Mouse (Mus musculus): ENCODE data around the gene Dtx4. TPM values are rescaled to one million over a fixed set of nuclear protein-coding genes. Genes with fewer than 3 reads are reported as not detected.

Gene Dtx4
- polyA plus RNA-seq, 1 experiment = 5.0 TPM

- H3ac ChIP-seq (ENCODE audit: control insufficient read depth, insufficient read length, low read depth) = no peak overlapping the region
- no peak for TF ChIP-seq MYOG (IDR thresholded peaks at IDR 0.05; ENCODE audit: control insufficient read depth, extremely low read depth, insufficient read length)
- no peak for TF ChIP-seq CTCF (IDR thresholded peaks at IDR 0.05; ENCODE audit: control insufficient read depth, insufficient read depth, insufficient read length)
- peak; percentile 20 for TF ChIP-seq CEBPB (IDR thresholded peaks at IDR 0.05; ENCODE audit: low read depth)
- H3K4me3 ChIP-seq (ENCODE audit: insufficient read depth, poor library complexity, severe bottlenecking) = no peak overlapping the region
- H3K36me3 ChIP-seq (ENCODE audit: control insufficient read depth, insufficient read depth) = no peaks in the 10 kb centered on the region
- no peaks in the 10 kb centered on the region for H3K79me2 ChIP-seq (ENCODE audit: control insufficient read depth, insufficient read depth)
- no peaks in the 10 kb centered on the region for H3K27me3 ChIP-seq (ENCODE audit: control insufficient read depth, insufficient read depth, insufficient read length)
- no peaks in the 10 kb centered on the region for H3K79me3 ChIP-seq (ENCODE audit: low read depth)
Measured at GRCm38 (mm10) chr19:12463722-12464035, 37.6 kb downstream of the Dtx4 start.

GRCm38 (mm10) chr19:12462851-12463721 lies 38.2 kb downstream of the Dtx4 start:
- TF ChIP-seq CEBPB (IDR thresholded peaks at IDR 0.05; ENCODE audit: low read depth) (no peak), MYOD1 (IDR thresholded peaks at IDR 0.05; ENCODE audit: control insufficient read depth, insufficient read length, low read depth) (no peak), MAX (IDR thresholded peaks at IDR 0.05) (no peak), MYOG (IDR thresholded peaks at IDR 0.05; ENCODE audit: control insufficient read depth, extremely low read depth, insufficient read length) (no peak), CTCF (IDR thresholded peaks at IDR 0.05; ENCODE audit: control insufficient read depth, insufficient read depth, insufficient read length) (no peak), USF1 (IDR thresholded peaks at IDR 0.05; ENCODE audit: low read depth) (no peak), FOSL1 (IDR thresholded peaks at IDR 0.05; ENCODE audit: insufficient read depth, low read length, poor library complexity, severe bottlenecking) (no peak)
- Histone ChIP-seq H3K36me3 (ENCODE audit: control insufficient read depth, insufficient read depth) (no peaks in the 10 kb centered on the region), H3K27me3 (ENCODE audit: control insufficient read depth, insufficient read depth, insufficient read length) (no peaks in the 10 kb centered on the region), H3ac (ENCODE audit: control insufficient read depth, insufficient read length, low read depth) (no peak overlapping the region), H3K79me3 (ENCODE audit: low read depth) (no peaks in the 10 kb centered on the region), H3K4me3 (ENCODE audit: insufficient read depth, poor library complexity, severe bottlenecking) (no peak overlapping the region), H3K79me2 (ENCODE audit: control insufficient read depth, insufficient read depth) (no peaks in the 10 kb centered on the region)

- Histone ChIP-seq H3ac (ENCODE audit: control insufficient read depth, insufficient read length, low read depth) (no peak within 1 kb of the TSS), H3K4me3 (ENCODE audit: insufficient read depth, poor library complexity, severe bottlenecking) (no peak within 1 kb of the TSS), H3K79me2 (ENCODE audit: control insufficient read depth, insufficient read depth) (no peaks in the 10 kb centered on the region), H3K36me3 (ENCODE audit: control insufficient read depth, insufficient read depth) (no peaks in the 10 kb centered on the region), H3K79me3 (ENCODE audit: low read depth) (no peaks in the 10 kb centered on the region), H3K27me3 (ENCODE audit: control insufficient read depth, insufficient read depth, insufficient read length) (no peaks in the 10 kb centered on the region)
- TF ChIP-seq FOSL1 (IDR thresholded peaks at IDR 0.05; ENCODE audit: insufficient read depth, low read length, poor library complexity, severe bottlenecking) (no peak), CEBPB (IDR thresholded peaks at IDR 0.05; ENCODE audit: low read depth) (no peak), MAX (IDR thresholded peaks at IDR 0.05) (no peak), USF1 (IDR thresholded peaks at IDR 0.05; ENCODE audit: low read depth) (no peak), MYOD1 (IDR thresholded peaks at IDR 0.05; ENCODE audit: control insufficient read depth, insufficient read length, low read depth) (no peak)
Measured at GRCm38 (mm10) chr19:12460282-12461249, 40.7 kb downstream of the Dtx4 start, which contains the start of gene Mpeg1. Gene Mpeg1, plus strand, starts transcription at chr19:12460779.

GRCm38 (mm10) chr19:12459516-12459915 lies 41.7 kb downstream of the Dtx4 start:
- H3K4me3 ChIP-seq (ENCODE audit: insufficient read depth, poor library complexity, severe bottlenecking) = no peak overlapping the region
- H3ac ChIP-seq (ENCODE audit: control insufficient read depth, insufficient read length, low read depth) = no peak overlapping the region
- H3K79me3 ChIP-seq (ENCODE audit: low read depth) = no peaks in the 10 kb centered on the region
- no peaks in the 10 kb centered on the region for H3K79me2 ChIP-seq (ENCODE audit: control insufficient read depth, insufficient read depth)
- no peak for TF ChIP-seq MYOG (IDR thresholded peaks at IDR 0.05; ENCODE audit: control insufficient read depth, extremely low read depth, insufficient read length)
- no peak for TF ChIP-seq CTCF (IDR thresholded peaks at IDR 0.05; ENCODE audit: control insufficient read depth, insufficient read depth, insufficient read length)
- no peak for TF ChIP-seq FOSL1 (IDR thresholded peaks at IDR 0.05; ENCODE audit: insufficient read depth, low read length, poor library complexity, severe bottlenecking)
- no peak for TF ChIP-seq CEBPB (IDR thresholded peaks at IDR 0.05; ENCODE audit: low read depth)
- no peak for TF ChIP-seq MAX (IDR thresholded peaks at IDR 0.05)
- no peak for TF ChIP-seq MYOD1 (IDR thresholded peaks at IDR 0.05; ENCODE audit: control insufficient read depth, insufficient read length, low read depth)
- no peak for TF ChIP-seq USF1 (IDR thresholded peaks at IDR 0.05; ENCODE audit: low read depth)
- no peaks in the 10 kb centered on the region for H3K27me3 ChIP-seq (ENCODE audit: control insufficient read depth, insufficient read depth, insufficient read length)
- no peaks in the 10 kb centered on the region for H3K36me3 ChIP-seq (ENCODE audit: control insufficient read depth, insufficient read depth)

- Histone ChIP-seq H3K4me3 (ENCODE audit: insufficient read depth, poor library complexity, severe bottlenecking) (no peak overlapping the region), H3K79me3 (ENCODE audit: low read depth) (no peaks in the 10 kb centered on the region), H3K36me3 (ENCODE audit: control insufficient read depth, insufficient read depth) (no peaks in the 10 kb centered on the region), H3K27me3 (ENCODE audit: control insufficient read depth, insufficient read depth, insufficient read length) (no peaks in the 10 kb centered on the region), H3K79me2 (ENCODE audit: control insufficient read depth, insufficient read depth) (no peaks in the 10 kb centered on the region), H3ac (ENCODE audit: control insufficient read depth, insufficient read length, low read depth) (no peak overlapping the region)
- TF ChIP-seq MAX (IDR thresholded peaks at IDR 0.05) = no peak
- no peak for TF ChIP-seq CTCF (IDR thresholded peaks at IDR 0.05; ENCODE audit: control insufficient read depth, insufficient read depth, insufficient read length)
- TF ChIP-seq MYOG (IDR thresholded peaks at IDR 0.05; ENCODE audit: control insufficient read depth, extremely low read depth, insufficient read length) = no peak
- TF ChIP-seq CEBPB (IDR thresholded peaks at IDR 0.05; ENCODE audit: low read depth) = no peak
- no peak for TF ChIP-seq FOSL1 (IDR thresholded peaks at IDR 0.05; ENCODE audit: insufficient read depth, low read length, poor library complexity, severe bottlenecking)
- no peak for TF ChIP-seq MYOD1 (IDR thresholded peaks at IDR 0.05; ENCODE audit: control insufficient read depth, insufficient read length, low read depth)
Measured at GRCm38 (mm10) chr19:12457401-12458066, 43.7 kb downstream of the Dtx4 start.
